Mouse (Mus musculus) brain, embryonic 18.5 days (tissue): ENCODE results near the gene Prdm5.

Source experiments
- DNase-seq: peaks from one replicate; pipeline ENCODE4 v3.0.0-alpha.2; 2012; ENCODE audit warnings: low read depth, low spot score

Gene Prdm5

GRCm38 (mm10) chr6:65932776-65933175, 154.0 kb downstream of the Prdm5 start:
- no peak for DNase-seq

DNA sequence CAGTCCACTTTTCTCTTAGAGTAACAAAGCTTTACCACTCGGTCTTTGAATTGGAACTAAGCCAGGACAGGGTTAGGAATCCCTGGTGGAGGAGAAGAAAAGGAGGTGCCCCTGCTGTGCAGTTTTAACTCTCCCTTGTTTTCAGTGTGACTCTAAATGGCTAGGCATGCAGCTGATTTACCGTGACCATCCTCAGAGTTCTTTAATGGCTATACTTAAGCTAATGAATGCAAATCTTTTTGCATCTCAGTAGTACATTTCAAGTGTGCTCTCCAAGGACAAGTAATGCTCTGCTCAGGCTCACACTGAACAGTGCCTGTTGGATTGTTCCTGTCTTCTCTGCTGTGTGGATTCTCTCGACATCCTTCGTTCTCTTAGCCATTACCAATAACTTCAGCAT, 154.4 kb downstream of the Prdm5 start:
- no peak for DNase-seq

- no peak for DNase-seq
Measured at GRCm38 (mm10) chr6:65935566-65936281, 156.9 kb downstream of the Prdm5 start.

GRCm38 (mm10) chr6:65950492-65950891, 171.7 kb downstream of the Prdm5 start:
- no peak for DNase-seq

DNA sequence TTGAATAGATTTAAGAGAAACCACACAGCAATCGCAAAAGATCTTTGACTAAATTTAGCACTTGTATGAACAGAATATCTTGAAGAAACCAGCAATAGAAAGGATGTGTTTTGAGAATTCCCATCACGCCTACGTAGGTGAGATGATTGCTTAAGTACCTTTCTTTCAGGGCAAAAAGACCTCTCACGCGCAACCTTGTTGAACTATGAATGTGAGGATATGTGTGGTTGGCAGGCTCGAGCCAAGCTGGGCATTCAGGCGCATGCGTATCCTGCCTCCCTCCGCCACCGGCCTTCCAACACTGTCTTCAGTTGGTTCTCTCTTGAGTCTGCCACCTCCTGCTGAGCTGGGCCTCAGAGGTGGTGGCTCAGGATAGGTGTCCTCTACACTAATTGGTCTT, 173.5 kb downstream of the Prdm5 start, which contains the start of gene 4930544G11Rik:
Gene 4930544G11Rik, plus strand, starts transcription at position 301 of the 400 bp plus-strand sequence.
- DNase-seq, result no peak

DNA sequence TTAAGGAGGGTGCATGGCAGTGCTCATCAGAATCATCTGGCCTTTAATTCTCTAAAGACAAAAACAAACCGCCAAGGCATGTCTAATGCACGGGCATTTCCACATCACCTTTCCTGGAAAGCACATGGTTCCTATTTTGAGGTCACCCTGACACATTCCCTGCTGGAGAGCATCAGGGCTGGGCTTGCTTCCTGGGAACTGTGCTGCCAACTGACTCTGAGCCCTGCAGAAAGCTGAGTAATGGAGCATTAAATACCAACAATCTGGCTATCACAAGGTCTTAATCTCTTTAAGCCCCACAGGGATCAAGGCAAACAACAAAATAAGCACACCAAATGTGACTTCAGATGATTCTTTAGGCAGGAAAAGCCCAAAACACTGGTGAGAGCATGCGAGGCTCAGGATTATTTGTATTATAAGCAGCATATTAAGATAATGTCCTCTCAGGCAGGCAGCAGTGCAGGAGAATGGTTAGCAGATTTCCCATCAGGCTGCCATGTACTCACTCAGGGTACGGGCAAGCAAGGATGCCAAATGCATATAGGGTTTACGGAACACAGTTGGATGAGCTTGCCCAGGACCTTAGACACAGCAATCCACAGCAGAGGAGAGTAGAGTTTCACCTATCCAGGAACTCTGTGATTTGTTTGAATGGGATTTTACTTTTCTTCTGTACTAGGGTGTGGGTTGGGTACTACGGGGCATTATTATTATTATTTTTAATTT, 190.8 kb downstream of the Prdm5 start:
- DNase-seq, result no peak

DNA sequence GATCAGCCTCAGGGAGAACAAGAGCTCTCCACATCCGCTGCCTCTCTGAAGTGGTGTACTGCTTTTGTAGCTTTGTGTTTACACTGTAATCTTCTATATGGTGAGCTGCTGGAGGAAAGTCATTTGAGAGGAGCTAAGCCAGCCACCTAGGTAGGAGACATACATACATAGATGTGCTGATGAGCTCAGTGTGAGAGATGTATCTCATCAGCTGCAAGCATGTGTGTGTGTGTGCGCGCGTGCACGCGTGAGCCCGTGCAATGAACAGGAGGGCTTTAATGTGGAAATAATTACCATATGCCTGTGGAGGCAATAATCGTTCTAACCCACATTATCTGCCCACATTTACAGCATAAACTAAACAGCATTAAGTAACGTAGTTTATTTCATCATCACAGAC, 191.6 kb downstream of the Prdm5 start:
- DNase-seq, result no peak
